Mouse (Mus musculus): ENCODE measurements at regions not wholly inside any gene's neighbourhood (a gene's known extent, or its start where the extent isn't known, plus 50 kb on each side); places are given as distances from the start of the nearest gene placed in this dataset.

DNA sequence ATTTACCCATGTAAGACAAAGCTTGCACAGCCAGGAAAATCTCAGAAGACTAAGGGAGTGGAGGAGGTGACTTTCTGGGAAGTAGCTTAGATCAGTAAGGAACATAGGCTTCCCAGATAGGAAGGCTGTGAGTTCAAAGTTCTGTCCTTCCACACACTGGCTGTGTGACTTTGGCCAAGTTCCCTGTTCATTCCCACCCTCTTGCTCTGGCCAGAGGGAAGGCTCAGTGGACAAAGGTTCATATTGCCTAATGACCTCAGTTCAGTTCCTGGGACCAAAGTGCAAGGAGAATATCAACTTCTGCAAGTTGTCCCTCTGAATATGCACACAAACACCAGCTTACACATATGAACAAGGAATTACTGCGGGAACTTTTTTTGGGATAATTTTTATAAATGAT lies 255.6 kb upstream of the Pik3r1 start:
- in situ Hi-C loops (cut with MboI, MseI) = loop anchor here in 1 of 2 experiments (10.0 kb wide), 1 partner anchor 521 kb away; no protein-coding TSS in a partner anchor

DNA sequence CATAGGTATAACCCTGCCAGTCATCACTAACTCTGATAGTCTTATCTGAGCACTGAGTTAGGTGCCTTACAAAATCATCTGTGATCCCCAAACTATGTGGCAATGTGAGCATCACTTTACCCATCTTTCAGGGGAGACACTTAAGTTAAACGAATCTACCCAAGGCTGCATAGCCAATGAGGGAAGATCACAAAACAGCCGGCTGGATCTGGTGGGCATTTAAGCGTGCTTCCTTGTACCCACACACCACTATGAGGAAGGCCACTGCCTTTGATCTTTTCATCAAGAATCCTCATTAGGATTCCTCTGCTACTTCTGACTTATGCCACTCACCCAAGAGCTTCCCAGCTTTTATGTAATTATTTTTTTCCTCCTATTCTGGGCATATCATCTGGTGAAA lies 257.1 kb upstream of the Pik3r1 start:
- in situ Hi-C loops (cut with MboI, MseI) = loop anchor here in 1 of 2 experiments (10.0 kb wide), 1 partner anchor 520 kb away; no protein-coding TSS in a partner anchor

DNA sequence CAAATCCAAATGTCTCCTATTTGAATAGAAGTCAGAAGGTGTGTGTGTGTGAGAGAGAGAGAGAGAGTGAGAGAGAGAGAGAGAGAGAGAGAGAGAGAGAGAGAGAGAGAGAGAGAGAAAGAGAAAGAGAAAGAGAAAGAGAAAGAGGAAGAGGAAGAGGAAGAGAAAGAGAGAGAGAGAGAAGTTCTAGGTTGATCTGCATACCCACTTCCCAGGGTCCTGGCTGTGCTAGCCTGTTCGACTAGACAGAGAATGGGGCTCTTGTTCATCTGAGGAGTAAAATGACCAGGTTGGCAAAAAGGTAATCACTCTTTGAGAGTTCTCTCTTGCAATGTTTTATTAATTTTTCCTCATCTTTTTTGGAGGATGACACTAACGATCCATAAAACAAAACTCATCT lies 257.5 kb upstream of the Pik3r1 start:
- in situ Hi-C loops (cut with MboI, MseI) = loop anchor here in 1 of 2 experiments (10.0 kb wide), 1 partner anchor 519 kb away; no protein-coding TSS in a partner anchor

DNA sequence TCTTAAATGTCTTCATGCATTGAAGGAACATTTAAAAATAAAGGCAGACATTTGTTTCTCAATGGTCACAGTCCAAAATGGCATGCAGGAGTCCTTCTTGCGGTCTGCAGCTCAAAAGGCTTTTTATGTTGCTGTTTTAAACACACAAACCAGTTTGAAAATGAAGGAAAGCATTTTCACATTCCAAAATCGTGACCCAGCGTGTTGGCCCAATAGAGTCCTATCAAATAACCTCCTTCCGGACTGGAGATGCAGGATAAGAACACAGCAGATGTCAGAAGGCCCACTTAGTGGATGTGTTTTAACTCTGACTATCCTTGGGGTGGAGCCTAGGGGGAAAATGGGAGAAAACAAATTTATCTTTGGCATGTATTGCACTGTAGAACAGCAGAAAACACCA lies 263.4 kb upstream of the Pik3r1 start:
- in situ Hi-C loops (cut with MboI, MseI) = no loop called here

GRCm38 (mm10) chr13:102034484-102034883 lies 266.5 kb upstream of the Pik3r1 start:
- in situ Hi-C loops (cut with MboI, MseI) = no loop called here

DNA sequence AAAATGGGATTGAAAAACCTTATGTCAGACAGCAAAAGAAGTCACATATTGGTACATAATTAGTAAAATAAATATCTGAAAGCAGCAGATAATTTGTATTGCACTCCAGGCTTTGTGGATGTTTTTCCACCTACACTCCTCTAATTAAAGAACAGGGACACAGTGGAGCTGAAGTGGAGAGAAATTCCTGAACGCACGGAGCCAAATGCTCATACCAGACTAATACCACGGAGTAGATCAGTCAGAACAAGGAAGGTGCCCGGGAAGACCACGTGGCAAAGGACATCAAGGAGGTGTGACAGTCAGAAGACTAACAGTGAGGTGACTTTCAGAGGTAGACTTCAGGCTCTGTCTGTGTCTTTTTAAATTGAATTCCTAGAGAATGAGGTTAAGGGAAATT lies 268.0 kb upstream of the Pik3r1 start:
- in situ Hi-C loops (cut with MboI, MseI) = no loop called here

- in situ Hi-C loops (cut with MboI, MseI) = no loop called here
Observed at GRCm38 (mm10) chr13:102036819-102037624, 269.0 kb upstream of the Pik3r1 start.

DNA sequence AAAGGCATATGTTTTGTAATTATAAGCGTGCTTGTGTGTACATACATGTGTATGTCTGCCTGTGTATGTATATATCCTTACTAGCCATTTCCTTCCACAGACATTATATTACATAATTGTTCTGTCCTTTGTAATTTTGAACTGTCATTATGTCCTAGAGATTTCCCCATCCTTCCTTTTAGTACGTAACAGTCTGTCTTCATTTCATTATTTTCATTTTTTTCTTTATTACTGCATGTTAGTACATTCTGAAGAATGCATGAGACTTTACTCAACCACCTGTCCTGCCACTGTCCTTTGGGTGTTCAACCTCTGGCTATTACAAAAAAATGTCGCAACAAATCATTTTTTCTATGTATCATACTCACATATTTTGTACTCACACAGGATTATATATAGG lies 292.2 kb upstream of the Pik3r1 start:
- in situ Hi-C loops (cut with MboI, MseI) = no loop called here

GRCm38 (mm10) chr13:102064590-102065273 lies 296.7 kb upstream of the Pik3r1 start:
- in situ Hi-C loops (cut with MboI, MseI) = no loop called here

- in situ Hi-C loops (cut with MboI, MseI) = no loop called here
Observed at GRCm38 (mm10) chr13:102065274-102065640, 297.2 kb upstream of the Pik3r1 start.

- in situ Hi-C loops (cut with MboI, MseI) = no loop called here
Observed at GRCm38 (mm10) chr13:102065796-102066195, 297.8 kb upstream of the Pik3r1 start.

GRCm38 (mm10) chr13:102070740-102071139 lies 302.7 kb upstream of the Pik3r1 start:
- in situ Hi-C loops (cut with MboI, MseI) = no loop called here

- in situ Hi-C loops (cut with MboI, MseI) = no loop called here
Observed at GRCm38 (mm10) chr13:102072366-102072765, 304.3 kb upstream of the Pik3r1 start.

- in situ Hi-C loops (cut with MboI, MseI) = loop anchor here in 1 of 2 experiments (5.0 to 25.0 kb wide), 3 partner anchors 310 to 1350 kb away; partner anchors contain the start of genes Cdk7 and Mrps36
Observed at GRCm38 (mm10) chr13:102087766-102088165, 319.7 kb upstream of the Pik3r1 start.

DNA sequence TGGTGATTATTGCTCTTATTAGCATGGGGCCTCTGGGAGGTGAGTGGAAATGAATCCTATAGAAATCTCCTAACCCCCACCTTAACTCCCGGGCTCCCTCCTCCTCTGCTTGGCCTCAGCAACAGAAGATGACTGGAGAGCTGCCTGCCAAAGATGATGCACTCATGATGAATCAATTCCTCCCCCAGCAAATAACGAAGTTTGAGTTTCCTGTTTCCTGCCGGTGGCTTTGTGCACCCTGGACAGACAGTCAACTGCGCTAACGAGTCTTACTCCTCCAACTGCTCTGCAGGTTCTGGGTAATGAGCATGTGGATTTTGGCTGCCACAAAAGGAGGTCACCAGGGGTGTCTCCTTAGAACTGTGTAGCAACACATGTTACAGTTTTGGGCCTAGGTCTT lies 321.5 kb upstream of the Pik3r1 start:
- in situ Hi-C loops (cut with MboI, MseI) = loop anchor here in 1 of 2 experiments (5.0 to 25.0 kb wide), 3 partner anchors 312 to 1352 kb away; partner anchors contain the start of genes Cdk7 and Mrps36

DNA sequence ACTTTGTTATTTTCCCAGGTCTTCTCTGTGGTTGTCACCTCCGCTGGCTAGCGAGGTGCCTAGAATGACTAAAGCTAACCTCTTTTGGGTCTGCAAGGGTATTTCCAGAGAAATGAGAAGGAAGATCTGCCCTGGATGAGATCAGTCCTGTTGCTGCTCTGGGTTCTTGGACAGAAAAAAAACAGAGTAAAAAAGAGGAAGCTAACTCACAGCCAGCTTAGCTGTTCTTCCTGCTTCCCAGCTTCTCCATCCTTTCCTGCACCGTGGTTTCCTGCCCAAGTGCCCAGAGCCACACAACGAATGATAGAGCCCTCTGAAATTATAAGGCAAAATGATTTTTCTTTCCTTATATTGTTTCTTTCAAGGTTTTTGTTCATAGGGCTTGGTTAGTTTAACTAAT lies 326.2 kb upstream of the Pik3r1 start:
- in situ Hi-C loops (cut with MboI, MseI) = loop anchor here in 1 of 2 experiments (25.0 kb wide), 2 partner anchors 793 to 1357 kb away; partner anchors contain the start of genes Cdk7 and Mrps36

GRCm38 (mm10) chr13:102103161-102103560 lies 335.1 kb upstream of the Pik3r1 start:
- in situ Hi-C loops (cut with MboI, MseI) = no loop called here

- in situ Hi-C loops (cut with MboI, MseI) = no loop called here
Observed at GRCm38 (mm10) chr13:102106188-102106587, 338.2 kb upstream of the Pik3r1 start.

DNA sequence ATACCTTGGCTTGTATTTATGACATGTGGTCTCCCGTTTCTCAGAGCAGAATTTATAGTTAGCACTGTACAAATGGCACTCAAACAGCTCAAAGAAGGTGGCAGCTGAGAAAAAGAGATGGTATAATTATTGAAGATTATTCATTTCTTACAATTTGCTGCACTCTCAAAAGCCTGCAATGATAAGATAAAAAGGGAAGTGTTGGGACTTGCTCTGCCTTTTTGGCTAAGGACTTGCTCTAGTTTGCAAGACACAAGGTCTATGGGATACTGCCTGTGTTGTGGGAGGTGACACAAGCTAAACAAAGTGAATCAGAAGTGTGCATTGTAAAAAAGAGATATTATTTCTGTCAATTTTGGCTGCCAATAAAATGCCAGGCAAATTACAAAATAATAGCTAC lies 340.2 kb upstream of the Pik3r1 start:
- in situ Hi-C loops (cut with MboI, MseI) = no loop called here

GRCm38 (mm10) chr13:102108916-102109315 lies 340.9 kb upstream of the Pik3r1 start:
- in situ Hi-C loops (cut with MboI, MseI) = no loop called here

DNA sequence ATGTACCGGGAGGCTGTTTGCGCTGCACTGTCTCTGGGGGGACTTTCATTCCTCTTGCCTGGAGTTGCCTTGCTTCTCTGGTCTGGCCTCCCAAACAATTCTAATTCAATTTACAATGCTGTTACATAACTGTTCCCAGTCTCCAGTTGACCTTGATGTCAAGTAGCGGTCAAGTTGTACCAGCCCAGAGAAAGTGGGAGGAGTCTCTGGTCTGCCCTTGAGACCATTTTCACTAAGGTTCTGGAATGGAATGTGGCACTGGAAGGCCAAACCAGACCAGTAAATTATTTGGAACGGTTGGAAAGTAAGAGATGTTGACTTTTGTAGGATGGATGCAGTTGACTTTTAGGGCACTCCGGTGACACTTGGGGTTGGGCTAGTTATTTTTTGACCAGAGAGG lies 345.9 kb upstream of the Pik3r1 start:
- in situ Hi-C loops (cut with MboI, MseI) = loop anchor here in 1 of 2 experiments (10.0 kb wide), 1 partner anchor 499 kb away; no protein-coding TSS in a partner anchor

GRCm38 (mm10) chr13:102122341-102122740 lies 354.3 kb upstream of the Pik3r1 start:
- in situ Hi-C loops (cut with MboI, MseI) = no loop called here
